Mouse (Mus musculus) CH12F3 (cell line): Measurements from ENCODE around the gene Npas2.

Experiments used
- in situ Hi-C: fragments of 300-500 bp; cut with MboI; formaldehyde crosslinking; loops from 2 replicates; pipeline ENCODE4 v1.14.3; 2020; ENCODE audit warnings: low sequenced_read_pairs

Npas2 gene

DNA sequence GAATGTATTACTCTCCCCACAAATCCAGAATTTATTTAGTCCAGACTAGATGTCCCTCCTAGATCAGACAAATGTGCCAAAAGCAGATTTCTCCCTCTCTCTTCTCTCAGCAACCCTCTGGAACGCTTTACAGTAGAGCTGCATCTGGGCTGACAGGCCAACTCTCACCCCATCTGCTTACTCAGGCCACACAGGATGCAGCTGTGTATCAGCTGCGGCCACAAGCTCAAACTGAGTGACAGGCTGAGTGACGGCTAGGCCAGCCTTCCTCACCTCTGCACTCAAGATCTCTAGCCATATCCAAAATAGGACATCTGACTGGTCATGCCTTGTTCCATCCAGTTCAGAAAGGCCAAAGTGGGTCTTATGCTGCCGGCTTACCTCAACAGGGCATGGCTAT is 202.8 kb downstream of the Npas2 start:
- in situ Hi-C loops, result loop anchor here (10.0 kb wide), 1 partner anchor 108 kb away; no protein-coding TSS in a partner anchor

DNA sequence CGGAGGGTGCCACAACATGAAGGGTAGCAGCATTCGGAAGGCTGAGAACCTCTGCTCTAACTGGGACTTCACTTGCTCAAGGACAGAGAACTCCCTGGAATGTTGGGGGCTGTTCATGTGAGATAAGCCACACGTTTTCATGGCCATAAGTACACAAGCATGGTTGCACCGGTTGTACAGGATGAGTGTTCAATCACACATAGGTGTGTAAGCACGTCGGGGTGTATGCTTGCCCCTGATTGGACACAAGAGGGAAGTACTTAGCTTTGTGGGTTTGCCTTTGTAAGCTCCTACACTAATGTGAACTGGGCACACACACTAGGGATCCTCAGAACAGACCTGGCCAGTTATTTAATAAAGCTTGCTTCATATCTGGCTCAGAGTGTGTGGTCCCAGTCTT is 204.8 kb downstream of the Npas2 start:
- in situ Hi-C loops, result loop anchor here (10.0 kb wide), 1 partner anchor 107 kb away; no protein-coding TSS in a partner anchor

DNA sequence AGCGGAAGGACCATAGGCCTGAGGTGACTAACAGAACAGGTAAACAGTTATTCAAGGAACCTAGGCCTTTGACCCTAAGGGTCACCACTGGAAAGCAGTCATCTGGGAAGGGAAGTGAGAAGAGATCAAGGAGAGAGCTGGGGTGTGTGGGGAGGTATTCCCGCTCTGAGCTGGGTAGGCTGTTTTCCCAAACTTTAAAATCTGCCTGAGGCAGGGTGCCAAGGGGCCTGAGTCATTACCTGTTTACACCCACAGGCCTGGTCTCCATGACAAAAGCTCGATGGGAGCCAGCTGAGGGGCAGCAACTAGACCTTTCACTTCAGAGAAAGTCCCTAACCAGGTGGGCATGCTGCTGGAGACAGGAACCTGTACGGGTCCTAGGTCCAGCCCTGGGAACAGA is 205.7 kb downstream of the Npas2 start:
- in situ Hi-C loops, result loop anchor here (10.0 kb wide), 1 partner anchor 106 kb away; no protein-coding TSS in a partner anchor

DNA sequence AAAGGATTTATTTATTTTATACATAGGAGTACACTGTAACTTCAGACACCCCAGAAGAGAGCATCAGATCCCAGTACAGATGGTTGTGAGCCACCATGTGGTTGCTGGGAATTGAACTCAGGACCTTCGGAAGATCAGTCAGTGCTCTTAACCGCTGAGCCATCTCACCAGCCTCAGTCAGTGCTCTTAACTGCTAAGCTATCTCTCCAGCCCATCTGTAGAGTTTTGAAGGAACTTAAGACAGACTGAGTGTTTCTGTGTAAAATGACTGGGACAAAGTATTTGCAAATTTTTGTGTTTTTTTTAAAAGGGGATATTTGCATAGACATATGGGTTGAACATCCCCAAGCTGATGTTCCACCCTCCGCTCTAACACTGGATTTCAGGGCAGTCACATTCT is 206.6 kb downstream of the Npas2 start:
- in situ Hi-C loops, result no loop called here

DNA sequence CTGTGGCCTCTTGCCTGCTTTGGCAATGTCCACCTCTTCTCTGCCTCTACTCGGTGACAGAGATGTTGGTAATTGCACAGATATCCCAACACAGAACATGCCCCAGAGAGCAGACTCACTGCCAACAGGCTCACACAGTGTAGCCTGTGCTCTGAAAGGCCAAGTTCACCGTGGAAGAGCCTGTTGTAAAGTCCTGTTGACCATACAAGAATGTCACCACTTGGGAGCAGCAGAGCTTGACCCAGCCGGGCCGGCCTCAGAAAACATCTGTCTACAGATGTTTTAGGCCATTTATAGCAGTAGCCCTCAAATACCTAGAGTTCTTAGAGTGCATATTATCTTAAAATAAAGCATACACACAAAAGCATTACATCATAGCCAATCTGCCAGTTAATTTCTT is 213.6 kb downstream of the Npas2 start:
- in situ Hi-C loops, result no loop called here

DNA sequence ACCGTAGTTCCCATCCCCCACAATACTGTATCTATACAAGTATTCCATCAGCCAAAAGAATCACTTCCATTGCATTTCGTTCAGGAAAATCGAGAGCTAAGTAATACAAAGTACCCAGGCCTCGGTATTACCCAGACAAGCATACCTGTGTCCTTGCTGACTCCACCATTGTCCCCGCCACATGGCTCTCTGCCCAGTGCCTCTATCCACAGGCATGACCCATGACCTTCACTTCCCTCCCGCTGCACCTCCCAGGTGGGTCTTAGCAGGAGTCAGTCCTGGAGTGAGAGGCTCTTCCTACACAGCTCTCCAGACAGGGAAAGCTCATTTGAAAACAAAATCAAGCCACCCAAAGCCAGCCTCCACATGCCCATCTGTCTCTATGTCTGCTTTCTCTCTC is 214.6 kb downstream of the Npas2 start:
- in situ Hi-C loops, result no loop called here

DNA sequence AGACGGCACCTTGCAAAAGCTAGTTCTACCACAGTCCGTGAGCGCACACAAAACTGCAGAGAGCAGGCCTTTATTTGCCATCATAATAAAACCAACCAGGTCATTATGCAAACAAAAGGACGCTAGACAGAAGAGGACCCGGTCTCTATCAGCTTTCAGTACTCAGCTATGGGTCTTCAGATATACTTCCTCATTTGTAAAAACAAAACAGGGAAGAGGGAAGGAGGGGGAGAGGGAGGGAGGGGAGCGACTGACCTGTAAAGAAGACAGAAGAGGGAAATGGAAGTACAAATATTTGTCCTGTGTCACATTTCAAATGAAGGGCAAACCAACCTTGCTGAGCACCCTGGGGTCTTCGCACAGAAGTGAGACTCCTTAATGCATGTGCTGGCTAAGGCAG is 215.1 kb downstream of the Npas2 start:
- in situ Hi-C loops, result no loop called here

DNA sequence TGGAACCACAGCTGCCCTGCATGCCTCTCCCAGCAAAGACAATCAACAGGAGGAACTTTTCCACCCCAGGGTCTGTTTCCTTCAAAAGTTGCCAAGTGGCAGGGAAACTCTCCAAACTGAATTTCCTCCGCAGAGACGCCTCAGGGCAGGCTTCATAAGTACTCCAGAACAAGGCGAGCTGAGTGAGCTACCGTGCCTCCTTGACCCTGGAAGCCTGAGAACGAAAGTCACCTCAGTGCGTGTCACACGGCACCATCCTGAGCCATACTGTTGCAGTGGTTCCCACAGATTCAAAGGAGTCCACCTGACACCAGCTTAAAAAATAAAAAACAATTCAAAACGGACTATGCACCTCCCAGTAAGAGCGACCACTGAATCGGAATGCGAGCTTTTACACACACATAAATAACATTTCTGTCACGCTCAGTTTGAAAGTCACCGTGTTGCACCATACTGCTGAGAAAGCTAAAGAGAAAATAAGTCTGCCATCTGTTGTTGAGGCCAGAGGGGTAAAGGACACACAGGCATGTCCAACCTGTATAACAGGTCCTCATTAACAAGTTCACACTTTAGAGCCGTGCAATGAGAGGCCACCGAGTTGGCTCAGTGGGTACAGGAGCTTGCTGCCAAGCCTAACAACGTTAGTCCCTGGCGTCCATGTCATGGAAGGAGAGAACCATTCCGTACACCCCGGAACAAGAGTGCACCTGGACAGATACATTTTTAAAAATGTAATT is 216.7 kb downstream of the Npas2 start:
- in situ Hi-C loops, result no loop called here
